Mouse (Mus musculus): ENCODE measurements around the gene Fubp1.

The Fubp1 gene

GRCm38 (mm10) chr3:152276935-152277334, 66.7 kb downstream of the Fubp1 start:
- no peak for DNase-seq (ENCODE audit: low read depth)

GRCm38 (mm10) chr3:152277912-152278311, 67.7 kb downstream of the Fubp1 start:
- DNase-seq (ENCODE audit: low read depth): no peak

- no peak for DNase-seq (ENCODE audit: low read depth)
Measured at GRCm38 (mm10) chr3:152278431-152278830, 68.2 kb downstream of the Fubp1 start.

- DNase-seq (ENCODE audit: low read depth): peak; percentile 34
Measured at GRCm38 (mm10) chr3:152282126-152282525, 71.9 kb downstream of the Fubp1 start.

- DNase-seq (ENCODE audit: low read depth): no peak
Measured at GRCm38 (mm10) chr3:152284306-152284705, 74.1 kb downstream of the Fubp1 start.

GRCm38 (mm10) chr3:152284759-152285158, 74.5 kb downstream of the Fubp1 start:
- no peak for DNase-seq (ENCODE audit: low read depth)

All from c-Kit-positive CD71-positive TER-119-negative erythroid progenitor cells, embryonic 14.5 days (primary cell).